Mouse (Mus musculus) intestine, embryonic 14.5 days (tissue): ENCODE data around the gene Zfp709. TPM values are rescaled to one million over a fixed set of nuclear protein-coding genes. Genes with fewer than 3 reads are reported as not detected.
A peak's percentile ranks its signal among the peaks of the same experiment; 100 is the strongest.
"Not testable (repeated sequence)": the region's sequence is repeated elsewhere in the genome, so short reads cannot be mapped to it uniquely, and the experiment has no call there.

ENCODE experiments used
- ATAC-seq: fragments of 200-750 bp; cut with Nextera tagmentation; replicated peaks from 2 replicates; pipeline ENCODE4 v1.8.0; 2017; ENCODE audit warnings: low read depth, moderate number of reproducible peaks, moderate TSS enrichment, moderate library complexity; ENCODE audit not compliant: low FRiP score, low TSS enrichment
- DNase-seq: peaks from one replicate; pipeline ENCODE4 v3.0.0-alpha.2; 2018; ENCODE audit warnings: low spot score
- H3K27ac ChIP-seq: fragments of 300-500 bp; sonication (generic); 2 replicates; pipeline ENCODE4 v1.5.1; 2014; ENCODE audit warnings: low read depth, mild to moderate bottlenecking, control low read depth
- H3K27me3 ChIP-seq: fragments of 300-500 bp; sonication (generic); replicated peaks from 2 replicates; pipeline ENCODE4 v1.6.1; 2014; ENCODE audit warnings: low read length, control low read depth; ENCODE audit not compliant: control insufficient read depth, insufficient read depth
- H3K36me3 ChIP-seq: fragments of 300-500 bp; sonication (generic); 2 replicates; pipeline ENCODE4 v1.6.1; 2014; ENCODE audit warnings: low read length, control low read depth; ENCODE audit not compliant: control insufficient read depth, insufficient read depth
- H3K4me1 ChIP-seq: fragments of 300-500 bp; sonication (generic); replicated peaks from 2 replicates; pipeline ENCODE4 v1.6.1; 2014; ENCODE audit warnings: low read length, control low read depth, mixed read lengths; ENCODE audit not compliant: control insufficient read depth, insufficient read depth
- H3K4me2 ChIP-seq: fragments of 300-500 bp; sonication (generic); 2 replicates; pipeline ENCODE4 v1.6.1; 2014; ENCODE audit warnings: low read length
- H3K4me3 ChIP-seq: fragments of 300-500 bp; sonication (generic); 2 replicates; pipeline ENCODE4 v1.5.1; 2014; ENCODE audit warnings: low read depth, low read length, control low read depth, mixed read lengths
- H3K9ac ChIP-seq: fragments of 300-500 bp; sonication (generic); 2 replicates; pipeline ENCODE4 v1.6.1; 2014; ENCODE audit warnings: mild to moderate bottlenecking, low read length
- H3K9me3 ChIP-seq: fragments of 300-500 bp; sonication (generic); 2 replicates; pipeline ENCODE4 v1.6.1; 2016; ENCODE audit warnings: low read length, control low read depth; ENCODE audit not compliant: control insufficient read depth
- WGBS: fragments of 180-500 bp; shearing (Covaris S2); extraction: QIAGEN DNeasy Blood & Tissue Kit; methylation state at CpG from one replicate; pipeline ENCODE4 v1.1.7; 2014; 5-methylcytosine and 5-hydroxymethylcytosine counted together
- polyA plus RNA-seq: library from polyadenylated mRNA; unstranded; fragments of >200 nt; fragmentation: Nextera tagmentation; extraction: Ambion mirVana; gene quantifications from 2 replicates; pipeline ENCODE4 v1.2.1, GENCODE M21; 2014

Gene Zfp709
- polyA plus RNA-seq = 5.8 and 6.9 TPM in 2 replicates

- peaks cover 22% of the 10 kb centered on the region for H3K9me3 ChIP-seq
- H3K4me3 ChIP-seq = peak within 1 kb of the TSS; percentile 67
Measured at GRCm38 (mm10) chr8:71881618-71882274, at the start of gene Zfp709. Gene Zfp709 (plus strand): TSS chr8:71882019.

GRCm38 (mm10) chr8:71838207-71838606 lies 43.6 kb upstream of the Zfp709 start:
- H3K27me3 ChIP-seq, H3K4me1 ChIP-seq, H3K4me2 ChIP-seq, H3K9ac ChIP-seq, ATAC-seq, H3K27ac ChIP-seq, H3K9me3 ChIP-seq, H3K4me3 ChIP-seq, DNase-seq, H3K36me3 ChIP-seq: not testable (repeated sequence)
- WGBS = 82% methylated on average over 4 of the region's 4 CpGs

More at GRCm38 (mm10) chr8:71881618-71882274, at the start of gene Zfp709:
- H3K4me1 ChIP-seq = no peaks in the 10 kb centered on the region
- no peaks in the 10 kb centered on the region for H3K27me3 ChIP-seq
- WGBS = 5% methylated on average over 45 of the region's 45 CpGs
- peak within 1 kb of the TSS; percentile 90 for H3K27ac ChIP-seq
- peak within 1 kb of the TSS; percentile 85 for H3K9ac ChIP-seq
- peak; percentile 91 for ATAC-seq
- peak within 1 kb of the TSS; percentile 94 for H3K4me2 ChIP-seq
- peak; percentile 86 for DNase-seq
- peaks cover 19% of the 10 kb centered on the region for H3K36me3 ChIP-seq

- 0 out of 2 replicates have a peak, but pooled peaks have one; percentile 27 for ATAC-seq
- not testable (repeated sequence) for H3K9ac ChIP-seq, H3K4me1 ChIP-seq, H3K27me3 ChIP-seq, H3K36me3 ChIP-seq, DNase-seq, H3K9me3 ChIP-seq, H3K27ac ChIP-seq, H3K4me3 ChIP-seq, H3K4me2 ChIP-seq
- WGBS = 87% methylated on average over 3 of the region's 3 CpGs
Measured at GRCm38 (mm10) chr8:71841201-71841817, 40.5 kb upstream of the Zfp709 start.

- WGBS = 79% methylated on average over 2 of the region's 2 CpGs
- H3K4me2 ChIP-seq, H3K4me1 ChIP-seq, ATAC-seq, H3K27ac ChIP-seq, H3K9me3 ChIP-seq, H3K4me3 ChIP-seq, H3K36me3 ChIP-seq, H3K9ac ChIP-seq, H3K27me3 ChIP-seq, DNase-seq: not testable (repeated sequence)
Measured at GRCm38 (mm10) chr8:71842476-71842875, 39.3 kb upstream of the Zfp709 start.

- not testable (repeated sequence) for H3K4me3 ChIP-seq, H3K9me3 ChIP-seq, H3K36me3 ChIP-seq, H3K4me1 ChIP-seq, H3K4me2 ChIP-seq, ATAC-seq, DNase-seq, H3K9ac ChIP-seq, H3K27ac ChIP-seq, H3K27me3 ChIP-seq
- 70% methylated on average over 1 of the region's 1 CpGs for WGBS
Measured at GRCm38 (mm10) chr8:71844453-71844852, 37.4 kb upstream of the Zfp709 start.

- H3K27me3 ChIP-seq, H3K9ac ChIP-seq, H3K36me3 ChIP-seq, H3K9me3 ChIP-seq, H3K4me3 ChIP-seq, H3K4me1 ChIP-seq, ATAC-seq, H3K4me2 ChIP-seq, DNase-seq, H3K27ac ChIP-seq: not testable (repeated sequence)
- WGBS = 81% methylated on average over 1 of the region's 1 CpGs
Measured at GRCm38 (mm10) chr8:71845993-71846483, 35.8 kb upstream of the Zfp709 start.

GRCm38 (mm10) chr8:71846745-71847144 lies 35.1 kb upstream of the Zfp709 start:
- H3K4me3 ChIP-seq, DNase-seq, H3K36me3 ChIP-seq, H3K4me2 ChIP-seq, H3K9ac ChIP-seq, H3K9me3 ChIP-seq, H3K27ac ChIP-seq, H3K27me3 ChIP-seq, H3K4me1 ChIP-seq: not testable (repeated sequence)
- 0 out of 2 replicates have a peak, but pooled peaks have one; percentile 43 for ATAC-seq
- 85% methylated on average over 2 of the region's 2 CpGs for WGBS

GRCm38 (mm10) chr8:71851014-71851413 lies 30.8 kb upstream of the Zfp709 start:
- ATAC-seq, H3K4me2 ChIP-seq, H3K9ac ChIP-seq, H3K27ac ChIP-seq, H3K9me3 ChIP-seq, H3K4me1 ChIP-seq, H3K27me3 ChIP-seq, H3K4me3 ChIP-seq, DNase-seq, H3K36me3 ChIP-seq: not testable (repeated sequence)
- 70% methylated on average over 1 of the region's 1 CpGs for WGBS
